Mouse (Mus musculus): ENCODE results near the gene Man1a. TPM values are rescaled to one million over a fixed set of nuclear protein-coding genes. Genes with fewer than 3 reads are reported as not detected.

The Man1a gene
- polyA plus RNA-seq, 1 experiment from 2014 or later: 11.0 TPM

DNA sequence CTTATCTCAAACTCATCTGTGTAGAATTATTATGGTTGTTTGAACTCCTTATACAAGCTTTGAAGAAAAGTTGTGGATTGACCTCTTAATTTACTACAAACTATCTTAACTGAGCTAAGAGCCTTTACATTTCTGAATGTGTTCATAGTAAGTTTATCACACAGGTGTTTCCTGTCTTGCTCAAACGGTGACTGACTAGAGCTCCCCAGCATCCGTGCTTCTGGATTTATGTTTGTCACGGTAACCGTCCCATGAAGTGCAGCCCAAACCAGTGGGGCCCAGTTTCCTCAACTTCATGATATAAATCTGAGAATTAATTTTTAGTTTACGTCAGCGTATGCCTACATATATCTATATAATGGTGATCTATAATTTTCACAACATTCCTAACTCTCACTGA lies 67.3 kb downstream of the Man1a start:
- 66% methylated on average over 6 of the region's 6 CpGs for WGBS
- Histone ChIP-seq H3K27me3 (ENCODE audit: control insufficient read depth, insufficient read depth, low read length) (no peaks in the 10 kb centered on the region), H3K27ac (replicated peaks) (no peak overlapping the region), H3K4me1 (replicated peaks; ENCODE audit: control insufficient read depth, insufficient read depth) (no peaks in the 10 kb centered on the region), H3K9ac (ENCODE audit: low read length) (no peak overlapping the region), H3K36me3 (ENCODE audit: control insufficient read depth, insufficient read depth, low read length) (no peaks in the 10 kb centered on the region), H3K4me2 (replicated peaks; ENCODE audit: low read depth) (no peak overlapping the region), H3K9me3 (ENCODE audit: control insufficient read depth, low read length) (no peaks in the 10 kb centered on the region), H3K4me3 (ENCODE audit: low read depth, low read length) (no peak overlapping the region)
- TF ChIP-seq CTCF (IDR thresholded peaks at IDR 0.05; ENCODE audit: low read depth) (no peak), EP300 (optimal IDR thresholded peaks at IDR 0.05) (no peak)
- ATAC-seq (ENCODE audit: low FRiP score, low TSS enrichment) (no peak), DNase-seq (ENCODE audit: low spot score) (no peak)

DNA sequence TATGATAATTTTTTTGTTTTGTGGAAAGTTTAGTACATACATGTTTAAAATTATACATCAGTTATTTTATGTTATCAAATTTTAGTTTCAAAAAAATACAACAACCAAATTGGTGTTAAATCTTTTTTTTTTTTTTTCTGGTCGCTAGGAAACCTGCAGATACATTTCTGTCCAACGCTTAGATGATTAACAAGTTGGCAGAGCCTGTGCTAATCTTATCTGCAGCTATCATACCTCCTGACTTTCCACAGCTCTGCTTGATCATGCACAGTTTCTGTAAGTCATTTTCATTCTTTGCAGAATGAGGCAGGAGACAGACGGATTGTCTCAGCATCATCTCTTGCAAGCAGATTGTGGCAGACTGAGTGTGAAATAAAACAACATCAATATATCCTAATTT lies 69.5 kb downstream of the Man1a start:
- no peaks in the 10 kb centered on the region for H3K36me3 ChIP-seq (ENCODE audit: control insufficient read depth, insufficient read depth, low read length)
- H3K9ac ChIP-seq (ENCODE audit: low read length): no peak overlapping the region
- no peak overlapping the region for H3K27ac ChIP-seq (replicated peaks)
- 69% methylated on average over 3 of the region's 3 CpGs for WGBS
- no peak for ATAC-seq (ENCODE audit: low FRiP score, low TSS enrichment)
- no peak for TF ChIP-seq CTCF (IDR thresholded peaks at IDR 0.05; ENCODE audit: low read depth)
- TF ChIP-seq EP300 (optimal IDR thresholded peaks at IDR 0.05): no peak
- H3K27me3 ChIP-seq (ENCODE audit: control insufficient read depth, insufficient read depth, low read length): no peaks in the 10 kb centered on the region
- H3K4me3 ChIP-seq (ENCODE audit: low read depth, low read length): no peak overlapping the region
- no peaks in the 10 kb centered on the region for H3K9me3 ChIP-seq (ENCODE audit: control insufficient read depth, low read length)
- H3K4me2 ChIP-seq (replicated peaks; ENCODE audit: low read depth): no peak overlapping the region
- no peaks in the 10 kb centered on the region for H3K4me1 ChIP-seq (replicated peaks; ENCODE audit: control insufficient read depth, insufficient read depth)
- DNase-seq (ENCODE audit: low spot score): no peak

GRCm38 (mm10) chr10:54005847-54006246 lies 70.6 kb downstream of the Man1a start:
- H3K9me3 ChIP-seq (ENCODE audit: control insufficient read depth, low read length): no peaks in the 10 kb centered on the region
- no peak overlapping the region for H3K4me3 ChIP-seq (ENCODE audit: low read depth, low read length)
- DNase-seq (ENCODE audit: low spot score): no peak
- H3K4me1 ChIP-seq (replicated peaks; ENCODE audit: control insufficient read depth, insufficient read depth): no peaks in the 10 kb centered on the region
- no peaks in the 10 kb centered on the region for H3K27me3 ChIP-seq (ENCODE audit: control insufficient read depth, insufficient read depth, low read length)
- no peaks in the 10 kb centered on the region for H3K36me3 ChIP-seq (ENCODE audit: control insufficient read depth, insufficient read depth, low read length)
- H3K27ac ChIP-seq (replicated peaks): no peak overlapping the region
- H3K9ac ChIP-seq (ENCODE audit: low read length): no peak overlapping the region
- no peak for ATAC-seq (ENCODE audit: low FRiP score, low TSS enrichment)
- WGBS: 92% methylated on average over 2 of the region's 2 CpGs
- H3K4me2 ChIP-seq (replicated peaks; ENCODE audit: low read depth): no peak overlapping the region
- TF ChIP-seq EP300 (optimal IDR thresholded peaks at IDR 0.05): no peak
- TF ChIP-seq CTCF (IDR thresholded peaks at IDR 0.05; ENCODE audit: low read depth): no peak

GRCm38 (mm10) chr10:54002936-54003335 lies 73.5 kb downstream of the Man1a start:
- no peak overlapping the region for H3K27ac ChIP-seq (replicated peaks)
- no peak for TF ChIP-seq EP300 (optimal IDR thresholded peaks at IDR 0.05)
- TF ChIP-seq CTCF (IDR thresholded peaks at IDR 0.05; ENCODE audit: low read depth): no peak
- DNase-seq (ENCODE audit: low spot score) (no peak), ATAC-seq (ENCODE audit: low FRiP score, low TSS enrichment) (no peak)
- H3K27me3 ChIP-seq (ENCODE audit: control insufficient read depth, insufficient read depth, low read length): no peaks in the 10 kb centered on the region
- no peaks in the 10 kb centered on the region for H3K36me3 ChIP-seq (ENCODE audit: control insufficient read depth, insufficient read depth, low read length)
- H3K9ac ChIP-seq (ENCODE audit: low read length): no peak overlapping the region
- H3K9me3 ChIP-seq (ENCODE audit: control insufficient read depth, low read length): no peaks in the 10 kb centered on the region
- H3K4me1 ChIP-seq (replicated peaks; ENCODE audit: control insufficient read depth, insufficient read depth): no peaks in the 10 kb centered on the region
- 80% methylated on average over 2 of the region's 2 CpGs for WGBS
- H3K4me2 ChIP-seq (replicated peaks; ENCODE audit: low read depth): no peak overlapping the region
- no peak overlapping the region for H3K4me3 ChIP-seq (ENCODE audit: low read depth, low read length)

- 90% methylated on average over 13 of the region's 13 CpGs for WGBS
- Histone ChIP-seq H3K36me3 (ENCODE audit: control insufficient read depth, insufficient read depth, low read length) (no peaks in the 10 kb centered on the region), H3K4me1 (replicated peaks; ENCODE audit: control insufficient read depth, insufficient read depth) (no peaks in the 10 kb centered on the region), H3K4me3 (ENCODE audit: low read depth, low read length) (no peak overlapping the region), H3K27ac (replicated peaks) (no peak overlapping the region), H3K9me3 (ENCODE audit: control insufficient read depth, low read length) (no peaks in the 10 kb centered on the region), H3K4me2 (replicated peaks; ENCODE audit: low read depth) (no peak overlapping the region), H3K9ac (ENCODE audit: low read length) (no peak overlapping the region), H3K27me3 (ENCODE audit: control insufficient read depth, insufficient read depth, low read length) (no peaks in the 10 kb centered on the region)
- ATAC-seq (ENCODE audit: low FRiP score, low TSS enrichment): no peak
- DNase-seq (ENCODE audit: low spot score): no peak
- TF ChIP-seq CTCF (IDR thresholded peaks at IDR 0.05; ENCODE audit: low read depth) (no peak), EP300 (optimal IDR thresholded peaks at IDR 0.05) (no peak)
These were observed 79.1 kb downstream of the Man1a start for GRCm38 (mm10) chr10:53997301-53997700.

- DNase-seq (ENCODE audit: low spot score): no peak
- no peak for ATAC-seq (ENCODE audit: low FRiP score, low TSS enrichment)
- H3K27ac ChIP-seq (replicated peaks): no peak overlapping the region
These were observed 80.2 kb downstream of the Man1a start for GRCm38 (mm10) chr10:53996216-53996615.

More at GRCm38 (mm10) chr10:53996216-53996615, 80.2 kb downstream of the Man1a start:
- H3K4me1 ChIP-seq (replicated peaks; ENCODE audit: control insufficient read depth, insufficient read depth): no peaks in the 10 kb centered on the region
- H3K9me3 ChIP-seq (ENCODE audit: control insufficient read depth, low read length): no peaks in the 10 kb centered on the region
- H3K27me3 ChIP-seq (ENCODE audit: control insufficient read depth, insufficient read depth, low read length): no peaks in the 10 kb centered on the region
- TF ChIP-seq EP300 (optimal IDR thresholded peaks at IDR 0.05) (no peak), CTCF (IDR thresholded peaks at IDR 0.05; ENCODE audit: low read depth) (no peak)
- H3K4me2 ChIP-seq (replicated peaks; ENCODE audit: low read depth): no peak overlapping the region
- H3K4me3 ChIP-seq (ENCODE audit: low read depth, low read length): no peak overlapping the region
- H3K9ac ChIP-seq (ENCODE audit: low read length): no peak overlapping the region
- no peaks in the 10 kb centered on the region for H3K36me3 ChIP-seq (ENCODE audit: control insufficient read depth, insufficient read depth, low read length)

Data from stomach, postnatal 0 days (tissue).